Mouse (Mus musculus) liver (tissue): Measurements from ENCODE around the gene Rapgef5.
"Not testable (repeated sequence)": the region's sequence is repeated elsewhere in the genome, so short reads cannot be mapped to it uniquely, and the experiment has no call there.

ENCODE experiments used
- DNase-seq: peaks from one replicate; pipeline ENCODE4 v3.0.0-alpha.2; 2020; ENCODE audit warnings: mixed read lengths

Rapgef5 gene

GRCm38 (mm10) chr12:117781360-117781759 is 265.1 kb downstream of the Rapgef5 start:
- DNase-seq: peak; percentile 7

GRCm38 (mm10) chr12:117783426-117783825 is 267.1 kb downstream of the Rapgef5 start:
- DNase-seq: no peak

GRCm38 (mm10) chr12:117786621-117787020 is 270.3 kb downstream of the Rapgef5 start:
- no peak for DNase-seq

GRCm38 (mm10) chr12:117788513-117789011 is 272.3 kb downstream of the Rapgef5 start:
- no peak for DNase-seq

- DNase-seq: no peak
Observed at GRCm38 (mm10) chr12:117789017-117789416, 272.7 kb downstream of the Rapgef5 start.

GRCm38 (mm10) chr12:117795303-117795702 is 279.0 kb downstream of the Rapgef5 start:
- no peak for DNase-seq

GRCm38 (mm10) chr12:117803989-117804388 is 287.7 kb downstream of the Rapgef5 start, which contains the start of gene Cdca7l:
Gene Cdca7l, plus strand, starts transcription at chr12:117804289.
- not testable (repeated sequence) for DNase-seq

GRCm38 (mm10) chr12:117805576-117805975 is 289.3 kb downstream of the Rapgef5 start:
- no peak for DNase-seq

- DNase-seq: no peak
Observed at GRCm38 (mm10) chr12:117806007-117806451, 289.8 kb downstream of the Rapgef5 start.

- DNase-seq: no peak
Observed at GRCm38 (mm10) chr12:117806470-117806869, 290.2 kb downstream of the Rapgef5 start.

- no peak for DNase-seq
Observed at GRCm38 (mm10) chr12:117807637-117808036, 291.4 kb downstream of the Rapgef5 start.

- no peak for DNase-seq
Observed at GRCm38 (mm10) chr12:117808355-117809326, 292.4 kb downstream of the Rapgef5 start.
